22 mouse cellular contexts compared by ENCODE assay signal in genomic region chr3:94595871-94596287, GRCm38 (mm10). TPM values are rescaled to one million over a fixed set of nuclear protein-coding genes. Genes with fewer than 3 reads are reported as not detected.
"Had no signal": no experiment of that assay in that cellular context is flagged by ENCODE, and none has a peak within 500 bp of the region (broad histone marks: within the 10 kb centered on the region; RNA-seq: fewer than 3 reads in every experiment).

No protein-coding gene starts in this region.

- H3K36me3 ChIP-seq: limb, embryonic 13.5 days; lung, embryonic 15.5 days; midbrain, embryonic 13.5 days had no signal

- H3K9ac ChIP-seq: limb, embryonic 13.5 days; lung, embryonic 15.5 days; midbrain, embryonic 13.5 days had no signal

- H3K27me3 ChIP-seq: limb, embryonic 13.5 days; lung, embryonic 15.5 days; midbrain, embryonic 13.5 days had no signal

- H3K4me2 ChIP-seq: limb, embryonic 13.5 days; liver, embryonic 11.5 days; lung, embryonic 15.5 days; midbrain, embryonic 13.5 days had no signal

- DNase-seq: kidney, adult 11 months; kidney, adult 9 months; kidney, postnatal 4 days; left cerebral cortex, postnatal 4 days; lung, postnatal 14 days; right cerebral cortex, postnatal 25 days; thymus, adult 18-20 months; thymus, postnatal 36 days had no signal

- H3K4me1 ChIP-seq: limb, embryonic 13.5 days; lung, embryonic 15.5 days; midbrain, embryonic 13.5 days had no signal

- H3K4me3 ChIP-seq: layer of hippocampus, adult 2 months; limb, embryonic 13.5 days; lung, embryonic 15.5 days; midbrain, embryonic 13.5 days had no signal

- ATAC-seq: midbrain, embryonic 13.5 days had no signal

- H3K9me3 ChIP-seq: limb, embryonic 13.5 days; midbrain, embryonic 13.5 days had no signal

- H3K27ac ChIP-seq: kidney, postnatal 0 days; layer of hippocampus, adult 2 months; limb, embryonic 13.5 days; lung, embryonic 15.5 days; macrophage; midbrain, embryonic 13.5 days had no signal

RNA-seq across cellular contexts. Expression of gene Gm10972, which starts 47.0 kb away (rescaled TPM):
- total RNA-seq: layer of hippocampus, adult 2 months; layer of hippocampus, postnatal 10 days; left cerebral cortex, postnatal 10 days; left cerebral cortex, postnatal 4 days; midbrain, postnatal 0 days had no signal
- polyA plus RNA-seq: kidney, postnatal 0 days; limb, embryonic 13.5 days; liver, embryonic 11.5 days; liver, embryonic 16.5 days; lung, embryonic 15.5 days; macrophage; midbrain, embryonic 13.5 days; midbrain, postnatal 0 days; neural tube, embryonic 14.5 days; small intestine, adult 2 months; stomach, embryonic 14.5 days had no signal
